Mouse (Mus musculus): ENCODE measurements around the gene Scube1.

DNA sequence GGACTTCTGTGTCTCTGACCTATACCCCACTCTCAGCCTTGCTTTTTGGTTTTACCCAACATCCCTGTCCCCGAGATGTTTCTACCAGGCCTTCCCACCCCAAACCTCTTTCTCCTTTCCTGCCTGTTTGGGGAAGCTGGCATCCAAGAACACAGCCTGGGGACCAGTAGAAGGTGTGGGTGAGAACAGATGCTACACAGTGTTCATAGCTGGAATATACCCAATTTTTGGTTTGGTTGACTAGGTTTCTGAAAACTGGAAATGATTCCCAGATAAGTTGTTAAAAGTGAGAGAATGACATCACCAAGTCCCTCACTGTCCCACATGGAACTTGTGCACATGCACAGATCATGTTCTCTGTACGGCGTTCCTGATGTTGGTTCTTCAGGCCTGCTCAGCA, 109.6 kb downstream of the Scube1 start:
- TF ChIP-seq POLR2A (IDR thresholded peaks at IDR 0.05; ENCODE audit: low read depth, low read length): no peak
- no peak for TF ChIP-seq CTCF (IDR thresholded peaks at IDR 0.05; ENCODE audit: extremely low read depth, insufficient read length, insufficient replicate concordance, low read depth, low read length)
